Mouse (Mus musculus) small intestine, adult 2 months (tissue): Measurements from ENCODE around the gene Zmiz1. TPM values are rescaled to one million over a fixed set of nuclear protein-coding genes. Genes with fewer than 3 reads are reported as not detected.

Source experiments
- H3K27ac ChIP-seq: fragments of 200-500 bp; 2 replicates; pipeline ENCODE4 v1.5.1; 2012; ENCODE audit warnings: low read depth, low read length, control low read depth, inconsistent platforms; ENCODE audit not compliant: insufficient read depth
- H3K27me3 ChIP-seq: fragments of 200-500 bp; 2 replicates; pipeline ENCODE4 v1.6.1; 2012; ENCODE audit warnings: mild to moderate bottlenecking, moderate library complexity, low read length, inconsistent platforms; ENCODE audit not compliant: control insufficient read depth, insufficient read depth
- H3K36me3 ChIP-seq: fragments of 200-500 bp; 2 replicates; pipeline ENCODE4 v1.6.1; 2012; ENCODE audit warnings: mild to moderate bottlenecking, low read length, control low read depth, inconsistent platforms; ENCODE audit not compliant: control insufficient read depth, insufficient read depth
- H3K4me1 ChIP-seq: fragments of 200-500 bp; 2 replicates; pipeline ENCODE4 v1.6.1; 2012; ENCODE audit warnings: low read length, inconsistent platforms, mixed read lengths; ENCODE audit not compliant: control insufficient read depth, insufficient read depth, insufficient read length
- H3K4me3 ChIP-seq: fragments of 200-500 bp; 2 replicates; pipeline ENCODE4 v1.5.1; 2012; ENCODE audit warnings: low read depth, mild to moderate bottlenecking, control low read depth, inconsistent platforms, low read length, moderate library complexity
- CTCF ChIP-seq: fragments of 200-500 bp; IDR thresholded peaks from 2 replicates; pipeline ENCODE4 v1.5.1; 2012; ENCODE audit warnings: low read depth, mild to moderate bottlenecking, control low read depth, inconsistent platforms, low read length, moderate library complexity, mixed read lengths; ENCODE audit not compliant: insufficient replicate concordance, insufficient read length; ENCODE audit errors: extremely low read depth
- POLR2A ChIP-seq: fragments of 200-500 bp; IDR thresholded peaks from 2 replicates; pipeline ENCODE4 v1.6.1; 2012; ENCODE audit warnings: low read depth, mild to moderate bottlenecking, control low read depth, inconsistent platforms, low read length, moderate library complexity
- WGBS: fragments of 180-500 bp; shearing (Covaris S2); methylation state at CpG from one replicate; pipeline ENCODE4 v1.1.7; 2018; 5-methylcytosine and 5-hydroxymethylcytosine counted together
- polyA plus RNA-seq: library from polyadenylated mRNA; depleted of rRNA; stranded (reverse); fragments of >200 nt; gene quantifications from 2 replicates; pipeline ENCODE4 v1.2.3, GENCODE M21; 2012

The Zmiz1 gene
- polyA plus RNA-seq, 1 experiment: 91.5 TPM

GRCm38 (mm10) chr14:25607968-25608491 lies 149.0 kb downstream of the Zmiz1 start:
- Histone ChIP-seq H3K36me3 (no peaks in the 10 kb centered on the region), H3K27ac (peak overlapping the region; percentile 2; the same call in 1 of the 2 replicates), H3K27me3 (no peaks in the 10 kb centered on the region), H3K4me3 (peak overlapping the region; percentile 64), H3K4me1 (peaks cover 20% of the 10 kb centered on the region)
- WGBS: 6% methylated on average over 53 of the region's 53 CpGs
- TF ChIP-seq POLR2A (peak; percentile 20; the same call in 1 of the 2 replicates), CTCF (no peak)

DNA sequence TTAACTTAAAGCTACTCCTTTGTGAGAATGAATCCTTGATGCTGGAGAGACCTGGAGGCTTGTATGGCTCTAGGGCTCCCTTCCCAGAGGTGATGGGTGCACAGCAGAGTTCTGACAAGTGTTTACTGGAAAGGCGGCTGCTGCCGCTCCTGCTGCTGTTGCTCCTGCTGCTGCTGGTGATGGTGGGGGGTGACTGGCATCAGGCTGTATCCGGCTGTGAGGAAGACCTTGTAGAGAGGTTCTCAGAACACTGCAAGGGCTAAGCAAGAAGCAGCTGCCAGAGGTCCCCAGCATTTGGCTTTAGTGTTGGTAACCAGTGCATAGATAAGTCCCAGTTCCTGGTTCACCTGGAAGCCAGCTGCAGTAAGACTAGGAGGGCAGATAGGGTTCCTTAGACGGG lies 149.6 kb downstream of the Zmiz1 start:
- WGBS: 74% methylated on average over 4 of the region's 4 CpGs
- TF ChIP-seq POLR2A (no peak), CTCF (no peak)
- Histone ChIP-seq H3K4me1 (peaks cover 20% of the 10 kb centered on the region), H3K4me3 (peak overlapping the region; percentile 64), H3K27me3 (no peaks in the 10 kb centered on the region), H3K36me3 (no peaks in the 10 kb centered on the region), H3K27ac (peak overlapping the region; percentile 25)

GRCm38 (mm10) chr14:25609355-25609754 lies 150.4 kb downstream of the Zmiz1 start:
- no peak overlapping the region for H3K27ac ChIP-seq
- no peaks in the 10 kb centered on the region for H3K27me3 ChIP-seq
- H3K4me1 ChIP-seq: peaks cover 22% of the 10 kb centered on the region
- WGBS: 74% methylated on average over 7 of the region's 7 CpGs
- no peak for TF ChIP-seq CTCF
- H3K36me3 ChIP-seq: no peaks in the 10 kb centered on the region; the same call in 1 of the 2 replicates
- no peak overlapping the region for H3K4me3 ChIP-seq

- no peak overlapping the region for H3K27ac ChIP-seq
- TF ChIP-seq POLR2A (no peak), CTCF (no peak)
- peaks cover 27% of the 10 kb centered on the region for H3K4me1 ChIP-seq
- H3K4me3 ChIP-seq: no peak overlapping the region
- 82% methylated on average over 14 of the region's 14 CpGs for WGBS
- no peaks in the 10 kb centered on the region; the same call in 1 of the 2 replicates for H3K36me3 ChIP-seq
- no peaks in the 10 kb centered on the region for H3K27me3 ChIP-seq
These were observed 151.6 kb downstream of the Zmiz1 start for GRCm38 (mm10) chr14:25610396-25611158.

GRCm38 (mm10) chr14:25611159-25611697 lies 152.2 kb downstream of the Zmiz1 start:
- Histone ChIP-seq H3K4me1 (peaks cover 31% of the 10 kb centered on the region), H3K27ac (no peak overlapping the region), H3K27me3 (no peaks in the 10 kb centered on the region), H3K36me3 (no peaks in the 10 kb centered on the region; the same call in 1 of the 2 replicates), H3K4me3 (no peak overlapping the region)
- WGBS: 86% methylated on average over 9 of the region's 9 CpGs
- TF ChIP-seq POLR2A (no peak), CTCF (no peak)

DNA sequence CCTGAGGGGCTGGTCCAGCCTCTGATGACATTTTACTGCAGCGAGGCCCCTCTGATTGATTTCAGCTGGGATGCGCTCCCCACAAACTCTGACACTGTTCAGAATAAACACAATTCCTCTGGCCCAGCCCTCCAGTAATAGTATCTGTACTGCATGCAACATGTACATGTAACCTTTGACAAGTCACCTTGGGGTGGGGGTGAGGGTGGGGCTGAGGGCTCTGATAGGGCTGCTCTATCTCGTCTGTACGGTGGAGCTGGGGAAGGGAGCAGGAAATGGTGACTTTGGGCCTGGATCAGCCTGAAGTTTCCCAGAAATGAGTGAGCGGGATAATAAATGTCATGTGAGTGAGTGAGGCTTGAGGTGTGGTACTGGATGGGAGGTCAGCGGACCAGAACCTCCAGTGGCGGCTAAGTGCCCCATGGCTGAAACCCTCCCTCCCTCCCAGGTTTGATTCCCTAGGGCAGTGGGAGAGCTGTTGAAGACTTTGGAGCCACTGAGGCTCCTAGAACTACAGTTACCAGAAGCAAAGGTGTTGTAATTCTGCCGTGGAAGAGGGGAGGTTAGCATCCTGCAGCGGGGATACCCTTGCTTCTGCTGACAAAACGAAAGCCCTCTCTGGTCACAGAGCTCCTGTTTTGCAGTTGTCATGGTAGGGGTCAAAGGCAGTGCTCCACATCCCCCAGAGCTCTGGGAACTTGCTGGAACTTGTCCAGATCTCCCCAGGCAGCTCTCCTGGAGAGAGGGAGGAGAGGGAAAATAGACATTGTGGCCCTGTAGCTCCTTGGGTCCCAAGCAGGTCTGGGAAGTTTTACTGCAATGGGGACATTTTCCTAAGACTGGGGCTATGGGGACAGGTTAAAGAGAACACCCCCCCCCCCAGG lies 153.1 kb downstream of the Zmiz1 start:
- WGBS: 65% methylated on average over 10 of the region's 10 CpGs
- no peaks in the 10 kb centered on the region for H3K27me3 ChIP-seq
- H3K27ac ChIP-seq: no peak overlapping the region
- TF ChIP-seq CTCF: no peak
- no peak for TF ChIP-seq POLR2A
- peaks cover 33% of the 10 kb centered on the region for H3K4me1 ChIP-seq
- H3K36me3 ChIP-seq: no peaks in the 10 kb centered on the region; the same call in 1 of the 2 replicates
- H3K4me3 ChIP-seq: no peak overlapping the region
